Mouse (Mus musculus) erythroblast, embryonic 14.5 days (primary cell): Measurements from ENCODE around the gene Stard13.

ENCODE experiments used
- GATA1 ChIP-seq: IDR thresholded peaks from 2 replicates; pipeline ENCODE4 v1.6.1; 2012; ENCODE audit warnings: low read length, inconsistent platforms, mixed read lengths
- TAL1 ChIP-seq: IDR thresholded peaks from 3 replicates; pipeline ENCODE4 v1.6.1; 2012; ENCODE audit warnings: low read length, inconsistent platforms, mixed read lengths

- TF ChIP-seq TAL1 (no peak), GATA1 (no peak)
Observed at GRCm38 (mm10) chr5:151175897-151176313, 57.7 kb downstream of the Stard13 start.
